Mouse (Mus musculus) heart, postnatal 0 days (tissue): ENCODE results near the gene Rara. TPM values are rescaled to one million over a fixed set of nuclear protein-coding genes. Genes with fewer than 3 reads are reported as not detected.

ENCODE experiments used
- ATAC-seq: fragments of 200-750 bp; cut with Nextera tagmentation; 2 replicates; pipeline ENCODE4 v1.8.0; 2017; ENCODE audit warnings: low read depth, moderate number of reproducible peaks, moderate library complexity; ENCODE audit not compliant: insufficient read depth
- DNase-seq: peaks from one replicate; pipeline ENCODE4 v3.0.0-alpha.2; 2016; ENCODE audit warnings: low spot score
- H3K27ac ChIP-seq: fragments of 300-500 bp; sonication (generic); 2 replicates; pipeline ENCODE4 v1.5.1; 2014; ENCODE audit warnings: low read depth, mild to moderate bottlenecking
- H3K27me3 ChIP-seq: fragments of 300-500 bp; sonication (generic); 2 replicates; pipeline ENCODE4 v1.6.1; 2014; ENCODE audit warnings: low read length, mixed read lengths; ENCODE audit not compliant: control insufficient read depth, insufficient read depth
- H3K36me3 ChIP-seq: fragments of 300-500 bp; sonication (generic); replicated peaks from 2 replicates; pipeline ENCODE4 v1.6.1; 2014; ENCODE audit warnings: low read length, mixed read lengths; ENCODE audit not compliant: control insufficient read depth, insufficient read depth
- H3K4me1 ChIP-seq: fragments of 300-500 bp; sonication (generic); 2 replicates; pipeline ENCODE4 v1.6.1; 2014; ENCODE audit warnings: antibody characterized with exemption; ENCODE audit not compliant: control insufficient read depth, insufficient read depth
- H3K4me2 ChIP-seq: fragments of 300-500 bp; sonication (generic); 2 replicates; pipeline ENCODE4 v1.6.1; 2014; ENCODE audit warnings: low read depth, mild to moderate bottlenecking, low read length, moderate library complexity
- H3K4me3 ChIP-seq: fragments of 300-500 bp; sonication (generic); 2 replicates; pipeline ENCODE4 v1.5.1; 2014; ENCODE audit warnings: low read depth, low read length
- H3K9ac ChIP-seq: fragments of 300-500 bp; sonication (generic); replicated peaks from 2 replicates; pipeline ENCODE4 v1.6.1; 2014; ENCODE audit warnings: low read depth, low read length, mixed read lengths
- H3K9me3 ChIP-seq: fragments of 300-500 bp; sonication (generic); replicated peaks from 2 replicates; pipeline ENCODE4 v1.6.1; 2016; ENCODE audit warnings: low read length; ENCODE audit not compliant: control insufficient read depth
- CTCF ChIP-seq: IDR thresholded peaks from 2 replicates; pipeline ENCODE4 v1.5.1; 2016; ENCODE audit warnings: antibody characterized with exemption, control low read depth, low read depth
- EP300 ChIP-seq: IDR thresholded peaks from 2 replicates; pipeline ENCODE4 v1.6.1; 2016; ENCODE audit warnings: antibody characterized with exemption, low read depth
- WGBS: fragments of 180-500 bp; shearing (Covaris S2); extraction: QIAGEN DNeasy Blood & Tissue Kit; methylation state at CpG from one replicate; pipeline ENCODE4 v1.1.7; 2014; 5-methylcytosine and 5-hydroxymethylcytosine counted together
- polyA plus RNA-seq: library from polyadenylated mRNA; unstranded; fragments of >200 nt; fragmentation: Nextera tagmentation; extraction: Ambion mirVana; gene quantifications from 2 replicates; pipeline ENCODE4 v1.2.1, GENCODE M21; 2015
- total RNA-seq: library from RNA; depleted of rRNA; stranded (reverse); fragments of >200 nt; gene quantifications from 2 replicates; pipeline ENCODE4 v1.2.3, GENCODE M21; 2014; ENCODE audit warnings: low replicate concordance

The Rara gene
- total and polyA plus RNA-seq, 2 experiments from 2014 or later, result 15.8 to 24.0 TPM

GRCm38 (mm10) chr11:98974213-98974612 lies 46.6 kb downstream of the Rara start:
- no peak for ATAC-seq
- WGBS, result 87% methylated on average over 6 of the region's 6 CpGs
- TF ChIP-seq EP300, result no peak
- no peak for TF ChIP-seq CTCF
- Histone ChIP-seq H3K9ac (no peak overlapping the region), H3K36me3 (peaks cover 50% of the 10 kb centered on the region), H3K4me3 (no peak overlapping the region), H3K27ac (no peak overlapping the region), H3K9me3 (no peaks in the 10 kb centered on the region), H3K4me1 (peaks cover 13% of the 10 kb centered on the region; the same call in 1 of the 2 replicates), H3K4me2 (no peak overlapping the region), H3K27me3 (no peaks in the 10 kb centered on the region)
- DNase-seq, result no peak

- H3K36me3 ChIP-seq, result peaks cover 44% of the 10 kb centered on the region
- no peak overlapping the region for H3K4me2 ChIP-seq
- H3K9ac ChIP-seq, result no peak overlapping the region
- no peaks in the 10 kb centered on the region for H3K27me3 ChIP-seq
- 0 out of 2 replicates have a peak, but pooled peaks have one; percentile 15 for ATAC-seq
- no peak overlapping the region for H3K4me3 ChIP-seq
- no peaks in the 10 kb centered on the region for H3K9me3 ChIP-seq
- H3K27ac ChIP-seq, result no peak overlapping the region
- peaks cover 8% of the 10 kb centered on the region; the same call in 1 of the 2 replicates for H3K4me1 ChIP-seq
- no peak for DNase-seq
- TF ChIP-seq CTCF (peak; percentile 76), EP300 (no peak)
- WGBS, result 50% methylated on average over 5 of the region's 5 CpGs
Measured at GRCm38 (mm10) chr11:98974871-98975719, 47.5 kb downstream of the Rara start.

GRCm38 (mm10) chr11:98978526-98979148 lies 51.0 kb downstream of the Rara start:
- no peak overlapping the region for H3K4me2 ChIP-seq
- no peaks in the 10 kb centered on the region for H3K9me3 ChIP-seq
- no peaks in the 10 kb centered on the region for H3K27me3 ChIP-seq
- WGBS, result 51% methylated on average over 15 of the region's 15 CpGs
- H3K4me3 ChIP-seq, result no peak overlapping the region
- H3K27ac ChIP-seq, result no peak overlapping the region
- TF ChIP-seq EP300 (no peak), CTCF (no peak)
- ATAC-seq, result no peak
- no peak for DNase-seq
- H3K9ac ChIP-seq, result no peak overlapping the region
- H3K36me3 ChIP-seq, result peaks cover 15% of the 10 kb centered on the region
- no peaks in the 10 kb centered on the region; the same call in 1 of the 2 replicates for H3K4me1 ChIP-seq

- WGBS, result 66% methylated on average over 4 of the region's 5 CpGs
- no peak overlapping the region for H3K27ac ChIP-seq
- no peaks in the 10 kb centered on the region; the same call in 1 of the 2 replicates for H3K4me1 ChIP-seq
- no peak overlapping the region for H3K4me3 ChIP-seq
- ATAC-seq (no peak), DNase-seq (no peak)
- no peak overlapping the region for H3K9ac ChIP-seq
- no peak for TF ChIP-seq EP300
- TF ChIP-seq CTCF, result no peak
- H3K9me3 ChIP-seq, result no peaks in the 10 kb centered on the region
- H3K36me3 ChIP-seq, result peaks cover 8% of the 10 kb centered on the region; the same call in 1 of the 2 replicates
- H3K4me2 ChIP-seq, result no peak overlapping the region
- no peaks in the 10 kb centered on the region for H3K27me3 ChIP-seq
Measured at GRCm38 (mm10) chr11:98979356-98979755, 51.7 kb downstream of the Rara start.

- 41% methylated on average over 20 of the region's 20 CpGs for WGBS
- TF ChIP-seq EP300 (no peak), CTCF (no peak)
Measured at GRCm38 (mm10) chr11:98981289-98981996, 53.8 kb downstream of the Rara start.

More at GRCm38 (mm10) chr11:98981289-98981996, 53.8 kb downstream of the Rara start:
- no peaks in the 10 kb centered on the region for H3K27me3 ChIP-seq
- peak overlapping the region; percentile 62 for H3K4me3 ChIP-seq
- peak overlapping the region; percentile 97 for H3K4me2 ChIP-seq
- H3K4me1 ChIP-seq, result peaks cover 6% of the 10 kb centered on the region
- H3K9me3 ChIP-seq, result no peaks in the 10 kb centered on the region
- ATAC-seq (no peak), DNase-seq (no peak)
- no peaks in the 10 kb centered on the region for H3K36me3 ChIP-seq
- no peak overlapping the region; the same call in 1 of the 2 replicates for H3K27ac ChIP-seq
- peak overlapping the region; percentile 58 for H3K9ac ChIP-seq
